Mouse (Mus musculus) ES-E14 (cell line): ENCODE data around the gene Olfr287. TPM values are rescaled to one million over a fixed set of nuclear protein-coding genes. Genes with fewer than 3 reads are reported as not detected.

Experiments used
- DNase-seq: peaks from one replicate; pipeline ENCODE4 v3.0.0-alpha.2; 2013; ENCODE audit warnings: low read depth, low spot score
- H3K27ac ChIP-seq: 2 replicates; pipeline ENCODE4 v1.5.1; 2012; ENCODE audit warnings: low read depth, mild to moderate bottlenecking, low read length, moderate library complexity, mixed read lengths; ENCODE audit not compliant: poor library complexity, insufficient read depth, severe bottlenecking
- H3K36me3 ChIP-seq: 2 replicates; pipeline ENCODE4 v1.6.1; 2012; ENCODE audit warnings: mild to moderate bottlenecking, low read length, moderate library complexity, mixed read lengths; ENCODE audit not compliant: control insufficient read depth, poor library complexity, insufficient read depth, severe bottlenecking
- H3K4me1 ChIP-seq, 2 experiments: fragments of 150-350 bp in 1 of 2; sonication (generic) in 1 of 2; 2 replicates each; pipeline ENCODE4 v1.6.1; 2012; ENCODE audit warnings: low read length in 2 of 2, mild to moderate bottlenecking in 1 of 2, mixed read lengths in 1 of 2; ENCODE audit not compliant: control insufficient read depth in 2 of 2, insufficient read depth in 2 of 2, poor library complexity in 1 of 2
- H3K4me3 ChIP-seq, 2 experiments: fragments of 150-350 bp in 1 of 2; sonication (generic) in 1 of 2; 2 replicates each; pipeline ENCODE4 v1.5.1; 2012; ENCODE audit warnings: low read length in 2 of 2, low read depth in 1 of 2, mild to moderate bottlenecking in 1 of 2, mixed read lengths in 1 of 2; ENCODE audit not compliant: insufficient read depth in 1 of 2, poor library complexity in 1 of 2, severe bottlenecking in 1 of 2
- H3K9ac ChIP-seq: 2 replicates; pipeline ENCODE4 v1.6.1; 2012; ENCODE audit warnings: low read depth, mild to moderate bottlenecking, low read length, mixed read lengths; ENCODE audit not compliant: poor library complexity, insufficient read depth, severe bottlenecking
- H3K9me3 ChIP-seq: fragments of 150-350 bp; sonication (generic); 2 replicates; pipeline ENCODE4 v1.6.1; 2012; ENCODE audit warnings: low read depth, mild to moderate bottlenecking, low read length; ENCODE audit not compliant: control insufficient read depth, insufficient read depth
- CHD2 ChIP-seq: IDR thresholded peaks from 2 replicates; pipeline ENCODE4 v1.6.1; 2014; ENCODE audit warnings: mild to moderate bottlenecking, low read depth, low read length, inconsistent platforms
- HCFC1 ChIP-seq: IDR thresholded peaks from 2 replicates; pipeline ENCODE4 v1.6.1; 2012; ENCODE audit warnings: low read length, inconsistent platforms, borderline replicate concordance; ENCODE audit not compliant: insufficient read depth
- MAFK ChIP-seq: IDR thresholded peaks from 2 replicates; pipeline ENCODE4 v1.6.1; 2014; ENCODE audit warnings: mild to moderate bottlenecking, low read depth, low read length, inconsistent platforms; ENCODE audit not compliant: insufficient read depth
- ZC3H11A ChIP-seq: IDR thresholded peaks from 2 replicates; pipeline ENCODE4 v1.6.1; 2012; ENCODE audit warnings: low read depth, mild to moderate bottlenecking, inconsistent platforms, low read length, borderline replicate concordance
- ZNF384 ChIP-seq: IDR thresholded peaks from 2 replicates; pipeline ENCODE4 v1.6.1; 2012; ENCODE audit warnings: low read depth, low read length, inconsistent platforms
- in situ Hi-C, 2 experiments: fragments of 600-800 bp; cut with MboI; formaldehyde crosslinking; loops; one replicate each; pipeline ENCODE4 v1.15.1; 2025; ENCODE audit warnings: low sequenced_read_pairs in 2 of 2, inconsistent platforms in 1 of 2; ENCODE audit not compliant: unreplicated experiment in 2 of 2
- total RNA-seq: library from RNA; depleted of rRNA; stranded (reverse); fragments of 300-350 nt; gene quantifications from 2 replicates; pipeline ENCODE4 v1.2.3, GENCODE M21; 2012

Gene Olfr287
- total RNA-seq, 1 experiment, result not detected

- Histone ChIP-seq H3K36me3 (no peaks in the 10 kb centered on the region), H3K4me3 (peak overlapping the region; percentile 46 to 57), H3K9me3 (no peaks in the 10 kb centered on the region), H3K4me1 (peaks cover 0 to 6% of the 10 kb centered on the region in 2 experiments; a peak in 1 of 4 replicates), H3K9ac (no peak overlapping the region), H3K27ac (no peak overlapping the region)
- in situ Hi-C loops, result no loop called here
- peak; percentile 88 for DNase-seq
- TF ChIP-seq ZNF384 (no peak), ZC3H11A (no peak), CHD2 (no peak), MAFK (no peak), HCFC1 (no peak)
Measured at GRCm38 (mm10) chr15:98167645-98168621, 52.9 kb downstream of the Olfr287 start.

GRCm38 (mm10) chr15:98166963-98167644, 53.8 kb downstream of the Olfr287 start, which contains the start of gene Ccdc184:
Gene Ccdc184 (plus strand): TSS chr15:98167158.
- H3K27ac ChIP-seq, result no peak within 1 kb of the TSS
- TF ChIP-seq MAFK (no peak), HCFC1 (no peak), CHD2 (no peak), ZC3H11A (no peak), ZNF384 (no peak)
- in situ Hi-C loops, result no loop called here
- H3K4me3 ChIP-seq, result peak within 1 kb of the TSS; percentile 46 to 57
- peaks cover 0 to 6% of the 10 kb centered on the region in 2 experiments; a peak in 1 of 4 replicates for H3K4me1 ChIP-seq
- H3K9ac ChIP-seq, result no peak within 1 kb of the TSS
- no peaks in the 10 kb centered on the region for H3K9me3 ChIP-seq
- DNase-seq, result no peak
- no peaks in the 10 kb centered on the region for H3K36me3 ChIP-seq

- H3K36me3 ChIP-seq, result no peaks in the 10 kb centered on the region
- no peak within 1 kb of the TSS for H3K27ac ChIP-seq
- no peak within 1 kb of the TSS for H3K4me3 ChIP-seq
- no peak within 1 kb of the TSS for H3K9ac ChIP-seq
- H3K9me3 ChIP-seq, result no peaks in the 10 kb centered on the region
- in situ Hi-C loops, result no loop called here
- no peak for DNase-seq
- TF ChIP-seq ZNF384, result no peak
- no peak for TF ChIP-seq HCFC1
- TF ChIP-seq MAFK, result no peak
- TF ChIP-seq ZC3H11A, result no peak
- no peak for TF ChIP-seq CHD2
- H3K4me1 ChIP-seq, result peaks cover 0 to 13% of the 10 kb centered on the region in 2 experiments; a peak in 2 of 4 replicates
Measured at GRCm38 (mm10) chr15:98165525-98165924, 55.3 kb downstream of the Olfr287 start, which contains the start of gene Asb8. Gene Asb8 (minus strand): TSS chr15:98165625.

- H3K36me3 ChIP-seq, result no peaks in the 10 kb centered on the region
- H3K4me1 ChIP-seq, result peaks cover 0 to 8% of the 10 kb centered on the region in 2 experiments; a peak in 2 of 4 replicates
- in situ Hi-C loops, result no loop called here
- H3K9ac ChIP-seq, result no peak overlapping the region
- no peak overlapping the region for H3K27ac ChIP-seq
- TF ChIP-seq CHD2 (no peak), HCFC1 (no peak), MAFK (no peak), ZNF384 (no peak), ZC3H11A (no peak)
- DNase-seq, result no peak
- no peaks in the 10 kb centered on the region for H3K9me3 ChIP-seq
- H3K4me3 ChIP-seq, result no peak overlapping the region
Measured at GRCm38 (mm10) chr15:98162561-98162960, 58.3 kb downstream of the Olfr287 start.
